Mouse (Mus musculus) embryonic facial prominence, embryonic 12.5 days (tissue): ENCODE data around the gene Atp6v1d. TPM values are rescaled to one million over a fixed set of nuclear protein-coding genes. Genes with fewer than 3 reads are reported as not detected.

Experiments used
- ATAC-seq: fragments of 200-750 bp; cut with Nextera tagmentation; 2 replicates; pipeline ENCODE4 v1.8.0; 2017; ENCODE audit not compliant: insufficient number of reproducible peaks, insufficient read depth, low FRiP score, low TSS enrichment
- H3K27ac ChIP-seq: fragments of 300-500 bp; sonication (generic); 2 replicates; pipeline ENCODE4 v1.5.1; 2016; ENCODE audit warnings: mild to moderate bottlenecking
- H3K27me3 ChIP-seq: fragments of 300-500 bp; sonication (generic); 2 replicates; pipeline ENCODE4 v1.6.1; 2016; ENCODE audit warnings: mild to moderate bottlenecking, moderate library complexity
- H3K36me3 ChIP-seq: fragments of 300-500 bp; sonication (generic); 2 replicates; pipeline ENCODE4 v1.6.1; 2016; ENCODE audit warnings: mild to moderate bottlenecking
- H3K4me1 ChIP-seq: fragments of 300-500 bp; sonication (generic); 2 replicates; pipeline ENCODE4 v1.6.1; 2016
- H3K4me2 ChIP-seq: fragments of 300-500 bp; sonication (generic); replicated peaks from 2 replicates; pipeline ENCODE4 v1.6.1; 2016; ENCODE audit warnings: mild to moderate bottlenecking, moderate library complexity
- H3K4me3 ChIP-seq: fragments of 300-500 bp; sonication (generic); 2 replicates; pipeline ENCODE4 v1.5.1; 2016; ENCODE audit warnings: mild to moderate bottlenecking
- H3K9ac ChIP-seq: fragments of 300-500 bp; sonication (generic); 2 replicates; pipeline ENCODE4 v1.6.1; 2016; ENCODE audit warnings: mild to moderate bottlenecking, moderate library complexity
- H3K9me3 ChIP-seq: fragments of 300-500 bp; sonication (generic); 2 replicates; pipeline ENCODE4 v1.6.1; 2016; ENCODE audit warnings: mild to moderate bottlenecking, moderate library complexity
- WGBS: fragments of 180-500 bp; shearing (Covaris S2); methylation state at CpG from one replicate; pipeline ENCODE4 v1.1.7; 2016; 5-methylcytosine and 5-hydroxymethylcytosine counted together
- polyA plus RNA-seq: library from polyadenylated mRNA; unstranded; fragments of >200 nt; fragmentation: Nextera tagmentation; extraction: Ambion mirVana; gene quantifications from 2 replicates; pipeline ENCODE4 v1.2.1, GENCODE M21; 2016

The Atp6v1d gene
- polyA plus RNA-seq, 1 experiment from 2014 or later = 74.4 TPM

DNA sequence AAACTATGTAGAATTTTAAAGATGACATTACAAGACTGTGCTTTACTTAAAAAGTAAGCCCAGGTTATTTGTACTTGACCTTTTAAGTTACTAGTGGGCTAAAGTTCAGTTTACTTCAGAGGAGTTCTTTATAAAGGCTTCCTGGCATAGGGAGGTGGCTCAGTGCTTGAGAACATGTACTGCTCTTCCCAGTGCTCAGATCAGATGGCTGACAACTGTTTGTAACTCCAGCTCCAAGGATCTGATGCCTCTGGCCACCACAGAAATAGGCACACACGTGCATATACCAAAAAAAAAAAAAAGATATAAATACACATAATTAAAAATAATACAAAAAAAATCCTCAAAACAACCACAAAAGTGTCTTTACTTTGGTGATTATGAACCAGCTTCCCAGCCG is 70.6 kb downstream of the Atp6v1d start:
- ATAC-seq = no peak
- 62% methylated on average over 2 of the region's 2 CpGs for WGBS
- Histone ChIP-seq H3K9ac (no peak overlapping the region), H3K27me3 (no peaks in the 10 kb centered on the region), H3K36me3 (no peaks in the 10 kb centered on the region), H3K4me3 (no peak overlapping the region), H3K4me2 (no peak overlapping the region), H3K27ac (no peak overlapping the region), H3K4me1 (no peaks in the 10 kb centered on the region), H3K9me3 (no peaks in the 10 kb centered on the region)

Other genes starting within 250 kb of the Atp6v1d start
- gene Fam71d, start 170.1 kb downstream of the Atp6v1d start, polyA plus RNA-seq = not detected in 2 replicates
- 19.0 and 23.1 TPM in 2 replicates for gene Mpp5, start 112.7 kb downstream of the Atp6v1d start, polyA plus RNA-seq
- 199 and 208 TPM in 2 replicates for gene Eif2s1, start 181 bp upstream of the Atp6v1d start, polyA plus RNA-seq
- gene Plek2, start 45.3 kb upstream of the Atp6v1d start, polyA plus RNA-seq = 3.0 and 4.1 TPM in 2 replicates
- gene Tmem229b, start 146.0 kb upstream of the Atp6v1d start, polyA plus RNA-seq = 8.0 and 8.1 TPM in 2 replicates
- gene Plekhh1, start 167.5 kb upstream of the Atp6v1d start, polyA plus RNA-seq = 3.0 and 4.3 TPM in 2 replicates
- 34.9 and 36.5 TPM in 2 replicates for gene Pigh, start 228.0 kb upstream of the Atp6v1d start, polyA plus RNA-seq